Mouse (Mus musculus) erythroblast, embryonic 14.5 days (primary cell): Measurements from ENCODE around the gene Dnlz.

ENCODE experiments used
- GATA1 ChIP-seq: IDR thresholded peaks from 2 replicates; pipeline ENCODE4 v1.6.1; 2012; ENCODE audit warnings: low read length, inconsistent platforms, mixed read lengths
- TAL1 ChIP-seq: IDR thresholded peaks from 3 replicates; pipeline ENCODE4 v1.6.1; 2012; ENCODE audit warnings: low read length, inconsistent platforms, mixed read lengths

GRCm38 (mm10) chr2:26401023-26401422, 49.1 kb upstream of the Dnlz start:
- TF ChIP-seq GATA1 (no peak), TAL1 (no peak)
